Mouse (Mus musculus): ENCODE results near the gene Auh.

Auh gene

DNA sequence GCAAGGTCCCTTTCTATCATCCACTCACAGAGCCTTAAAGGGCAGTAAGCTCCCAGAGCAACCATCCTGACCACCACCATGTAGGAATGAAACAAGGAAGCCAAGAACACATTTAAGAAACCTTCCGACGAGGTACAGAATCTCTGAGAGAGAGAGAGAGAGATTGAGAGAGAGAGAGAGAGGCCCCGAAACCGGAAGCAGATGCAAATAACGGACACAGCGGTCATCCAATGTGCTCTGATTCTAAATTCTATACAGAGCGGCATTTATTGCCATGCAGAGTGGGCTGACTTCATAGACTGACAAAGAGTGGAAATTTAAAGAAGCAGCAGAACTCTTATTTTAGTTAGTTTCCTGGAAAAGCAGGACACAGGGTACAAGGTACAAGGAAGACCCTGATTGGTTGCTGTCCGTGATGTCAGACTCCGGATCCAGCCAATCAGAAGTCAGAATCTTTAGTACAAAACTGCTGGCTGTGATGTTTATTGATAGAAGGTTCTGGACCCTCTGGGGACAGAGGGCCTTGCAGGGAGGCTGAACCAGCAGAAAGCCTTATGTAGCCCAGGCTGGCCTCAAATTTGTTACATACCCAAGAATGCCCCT lies 137.1 kb downstream of the Auh start:
- DNase-seq, result no peak

GRCm38 (mm10) chr13:52790894-52791293 lies 138.6 kb downstream of the Auh start:
- DNase-seq, result no peak

Measured in lung, postnatal 4 days (tissue).